Mouse (Mus musculus): Measurements from ENCODE around the gene Eif4g3. TPM values are rescaled to one million over a fixed set of nuclear protein-coding genes. Genes with fewer than 3 reads are reported as not detected.

Gene Eif4g3
- polyA plus RNA-seq, 2 experiments = 5.6 to 15.6 TPM

- no peak for DNase-seq (ENCODE audit: low read depth in 3 of 3, low spot score in 3 of 3)
- no peaks in the 10 kb centered on the region for H3K4me1 ChIP-seq (replicated peaks; ENCODE audit: control insufficient read depth in 2 of 2, insufficient read depth in 2 of 2, low read length in 1 of 2)
- no peak overlapping the region for H3K9ac ChIP-seq (replicated peaks)
- no peak for ATAC-seq (ENCODE audit: insufficient read depth)
- H3K4me3 ChIP-seq (ENCODE audit: insufficient read depth in 1 of 2, low read depth in 2 of 2, low read length in 2 of 2) = no peak overlapping the region
- WGBS (ENCODE audit: insufficient replicate concordance) = 88% methylated on average over 7 of the region's 7 CpGs
- H3K9me3 ChIP-seq (ENCODE audit: control insufficient read depth, low read length) = no peaks in the 10 kb centered on the region
- H3K36me3 ChIP-seq (replicated peaks; ENCODE audit: control insufficient read depth, insufficient read depth, low read depth) = no peaks in the 10 kb centered on the region
- H3K27me3 ChIP-seq (ENCODE audit: control insufficient read depth, insufficient read depth, low read length) = no peaks in the 10 kb centered on the region
- H3K4me2 ChIP-seq (ENCODE audit: low read depth) = no peak overlapping the region
- no peak overlapping the region for H3K27ac ChIP-seq
- TF ChIP-seq EP300 (IDR thresholded peaks at IDR 0.05; ENCODE audit: low read depth) = no peak
- no peak for TF ChIP-seq CTCF (IDR thresholded peaks at IDR 0.05; ENCODE audit: low read depth)
These were observed 148.5 kb downstream of the Eif4g3 start for GRCm38 (mm10) chr4:138141358-138141757.

- Histone ChIP-seq H3K9ac (replicated peaks) (no peak overlapping the region), H3K27me3 (ENCODE audit: control insufficient read depth, insufficient read depth, low read length) (no peaks in the 10 kb centered on the region), H3K9me3 (ENCODE audit: control insufficient read depth, low read length) (no peaks in the 10 kb centered on the region), H3K36me3 (replicated peaks; ENCODE audit: control insufficient read depth, insufficient read depth, low read depth) (no peaks in the 10 kb centered on the region; the same call in 1 of the 2 replicates), H3K4me2 (ENCODE audit: low read depth) (no peak overlapping the region), H3K4me1 (replicated peaks; ENCODE audit: control insufficient read depth in 2 of 2, insufficient read depth in 2 of 2, low read length in 1 of 2) (no peaks in the 10 kb centered on the region), H3K27ac (no peak overlapping the region), H3K4me3 (ENCODE audit: insufficient read depth in 1 of 2, low read depth in 2 of 2, low read length in 2 of 2) (no peak overlapping the region)
- DNase-seq (ENCODE audit: low read depth in 3 of 3, low spot score in 3 of 3) = no peak
- WGBS (ENCODE audit: insufficient replicate concordance) = 71% methylated on average over 8 of the region's 8 CpGs
- TF ChIP-seq CTCF (IDR thresholded peaks at IDR 0.05; ENCODE audit: low read depth) (no peak), EP300 (IDR thresholded peaks at IDR 0.05; ENCODE audit: low read depth) (no peak)
- ATAC-seq (ENCODE audit: insufficient read depth) = no peak
These were observed 154.4 kb downstream of the Eif4g3 start for GRCm38 (mm10) chr4:138147176-138147575.

GRCm38 (mm10) chr4:138149977-138150376 lies 157.2 kb downstream of the Eif4g3 start:
- Histone ChIP-seq H3K9ac (replicated peaks) (no peak overlapping the region), H3K4me3 (ENCODE audit: insufficient read depth in 1 of 2, low read depth in 2 of 2, low read length in 2 of 2) (no peak overlapping the region), H3K4me1 (replicated peaks; ENCODE audit: control insufficient read depth in 2 of 2, insufficient read depth in 2 of 2, low read length in 1 of 2) (no peaks in the 10 kb centered on the region), H3K36me3 (replicated peaks; ENCODE audit: control insufficient read depth, insufficient read depth, low read depth) (no peaks in the 10 kb centered on the region; the same call in 1 of the 2 replicates), H3K27ac (no peak overlapping the region), H3K27me3 (ENCODE audit: control insufficient read depth, insufficient read depth, low read length) (no peaks in the 10 kb centered on the region), H3K4me2 (ENCODE audit: low read depth) (no peak overlapping the region), H3K9me3 (ENCODE audit: control insufficient read depth, low read length) (no peaks in the 10 kb centered on the region)
- DNase-seq (ENCODE audit: low read depth in 3 of 3, low spot score in 3 of 3) = no peak
- no peak for ATAC-seq (ENCODE audit: insufficient read depth)
- no peak for TF ChIP-seq CTCF (IDR thresholded peaks at IDR 0.05; ENCODE audit: low read depth)
- TF ChIP-seq EP300 (IDR thresholded peaks at IDR 0.05; ENCODE audit: low read depth) = no peak
- 68% methylated on average over 4 of the region's 4 CpGs for WGBS (ENCODE audit: insufficient replicate concordance)

GRCm38 (mm10) chr4:138151226-138151625 lies 158.4 kb downstream of the Eif4g3 start:
- WGBS (ENCODE audit: insufficient replicate concordance) = 79% methylated on average over 9 of the region's 9 CpGs
- no peaks in the 10 kb centered on the region for H3K4me1 ChIP-seq (replicated peaks; ENCODE audit: control insufficient read depth in 2 of 2, insufficient read depth in 2 of 2, low read length in 1 of 2)
- ATAC-seq (ENCODE audit: insufficient read depth) (no peak), DNase-seq (ENCODE audit: low read depth in 3 of 3, low spot score in 3 of 3) (no peak)
- no peaks in the 10 kb centered on the region for H3K9me3 ChIP-seq (ENCODE audit: control insufficient read depth, low read length)
- no peaks in the 10 kb centered on the region for H3K27me3 ChIP-seq (ENCODE audit: control insufficient read depth, insufficient read depth, low read length)
- no peak overlapping the region for H3K27ac ChIP-seq
- no peaks in the 10 kb centered on the region; the same call in 1 of the 2 replicates for H3K36me3 ChIP-seq (replicated peaks; ENCODE audit: control insufficient read depth, insufficient read depth, low read depth)
- no peak for TF ChIP-seq EP300 (IDR thresholded peaks at IDR 0.05; ENCODE audit: low read depth)
- H3K4me3 ChIP-seq (ENCODE audit: insufficient read depth in 1 of 2, low read depth in 2 of 2, low read length in 2 of 2) = no peak overlapping the region
- H3K4me2 ChIP-seq (ENCODE audit: low read depth) = no peak overlapping the region
- H3K9ac ChIP-seq (replicated peaks) = no peak overlapping the region

GRCm38 (mm10) chr4:138153980-138154379 lies 161.2 kb downstream of the Eif4g3 start:
- WGBS (ENCODE audit: insufficient replicate concordance) = 38% methylated on average over 3 of the region's 3 CpGs
- TF ChIP-seq CTCF (IDR thresholded peaks at IDR 0.05; ENCODE audit: low read depth) (peak; percentile 80), EP300 (IDR thresholded peaks at IDR 0.05; ENCODE audit: low read depth) (no peak)
- no peak overlapping the region for H3K27ac ChIP-seq
- H3K9ac ChIP-seq (replicated peaks) = no peak overlapping the region
- DNase-seq (ENCODE audit: low read depth in 3 of 3, low spot score in 3 of 3) (peak in 1 of 3 experiments; percentile 14), ATAC-seq (ENCODE audit: insufficient read depth) (no peak)
- no peaks in the 10 kb centered on the region for H3K27me3 ChIP-seq (ENCODE audit: control insufficient read depth, insufficient read depth, low read length)
- H3K36me3 ChIP-seq (replicated peaks; ENCODE audit: control insufficient read depth, insufficient read depth, low read depth) = peaks cover 5% of the 10 kb centered on the region
- no peaks in the 10 kb centered on the region for H3K9me3 ChIP-seq (ENCODE audit: control insufficient read depth, low read length)
- no peaks in the 10 kb centered on the region for H3K4me1 ChIP-seq (replicated peaks; ENCODE audit: control insufficient read depth in 2 of 2, insufficient read depth in 2 of 2, low read length in 1 of 2)
- no peak overlapping the region for H3K4me3 ChIP-seq (ENCODE audit: insufficient read depth in 1 of 2, low read depth in 2 of 2, low read length in 2 of 2)
- no peak overlapping the region for H3K4me2 ChIP-seq (ENCODE audit: low read depth)
